Mouse (Mus musculus) embryonic facial prominence, embryonic 10.5 days (tissue): ENCODE data around the gene Nfs1. TPM values are rescaled to one million over a fixed set of nuclear protein-coding genes. Genes with fewer than 3 reads are reported as not detected.

ENCODE experiments used
- DNase-seq: peaks from one replicate; pipeline ENCODE4 v3.0.0-alpha.2; 2017; ENCODE audit warnings: low spot score
- H3K27ac ChIP-seq: fragments of 300-500 bp; sonication (generic); replicated peaks from 2 replicates; pipeline ENCODE4 v1.5.1; 2016; ENCODE audit warnings: mild to moderate bottlenecking
- H3K27me3 ChIP-seq: fragments of 300-500 bp; sonication (generic); replicated peaks from 2 replicates; pipeline ENCODE4 v1.6.1; 2016; ENCODE audit warnings: low read depth, mild to moderate bottlenecking; ENCODE audit not compliant: poor library complexity, severe bottlenecking
- H3K36me3 ChIP-seq: fragments of 300-500 bp; sonication (generic); replicated peaks from 2 replicates; pipeline ENCODE4 v1.6.1; 2016; ENCODE audit warnings: mild to moderate bottlenecking, moderate library complexity
- H3K4me1 ChIP-seq: fragments of 300-500 bp; sonication (generic); 2 replicates; pipeline ENCODE4 v1.6.1; 2016
- H3K4me3 ChIP-seq: fragments of 300-500 bp; sonication (generic); 2 replicates; pipeline ENCODE4 v1.5.1; 2016; ENCODE audit warnings: mild to moderate bottlenecking, moderate library complexity
- H3K9me3 ChIP-seq: fragments of 300-500 bp; sonication (generic); 2 replicates; pipeline ENCODE4 v1.6.1; 2016; ENCODE audit warnings: mild to moderate bottlenecking
- WGBS: fragments of 180-500 bp; shearing (Covaris S2); methylation state at CpG from one replicate; pipeline ENCODE4 v1.1.7; 2016; 5-methylcytosine and 5-hydroxymethylcytosine counted together
- polyA plus RNA-seq: library from polyadenylated mRNA; unstranded; fragments of >200 nt; fragmentation: Nextera tagmentation; extraction: Ambion mirVana; gene quantifications from 2 replicates; pipeline ENCODE4 v1.2.1, GENCODE M21; 2016

Gene Nfs1
- polyA plus RNA-seq, 1 experiment from 2014 or later, result 37.7 TPM

DNA sequence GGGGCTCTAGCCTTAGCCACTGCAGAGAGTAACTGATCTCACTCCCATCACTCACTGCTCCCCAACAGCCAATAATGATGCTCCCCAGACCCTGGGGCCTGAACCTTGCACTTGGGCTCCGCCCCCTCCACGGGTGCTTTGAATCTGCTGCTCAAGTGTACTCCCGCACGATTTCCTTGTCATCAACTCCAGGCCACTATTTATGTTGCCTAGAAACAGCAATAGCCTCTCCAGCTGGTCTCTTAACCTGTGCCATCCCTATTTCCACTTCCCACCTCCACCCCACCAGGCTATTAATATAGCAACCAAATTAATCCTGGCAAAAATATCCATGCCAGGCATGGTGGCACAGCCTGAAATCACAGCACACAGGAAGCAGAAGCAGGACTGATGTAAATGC is 64.3 kb downstream of the Nfs1 start:
- Histone ChIP-seq H3K27ac (no peak overlapping the region), H3K4me1 (no peaks in the 10 kb centered on the region), H3K27me3 (no peaks in the 10 kb centered on the region), H3K36me3 (peaks cover 54% of the 10 kb centered on the region), H3K4me3 (no peak overlapping the region), H3K9me3 (no peaks in the 10 kb centered on the region)
- 70% methylated on average over 4 of the region's 4 CpGs for WGBS
- no peak for DNase-seq

DNA sequence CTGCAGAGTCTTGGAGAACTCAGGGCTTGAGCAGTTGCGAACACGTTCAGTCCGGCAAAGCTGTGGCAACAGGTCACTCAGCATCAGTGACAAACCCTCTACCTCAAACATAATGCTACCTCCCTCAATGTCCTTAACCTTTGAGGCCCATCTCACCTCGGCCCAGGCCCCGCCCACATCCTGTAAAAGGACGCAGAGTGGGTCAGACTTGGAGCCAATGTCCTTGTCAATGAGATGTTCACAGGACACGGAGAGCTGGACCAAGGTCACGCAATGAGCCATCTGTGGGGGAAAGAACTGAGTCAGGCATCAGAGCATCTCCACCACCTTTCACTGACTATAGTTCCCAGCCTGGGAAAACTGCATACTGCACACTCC is 64.8 kb downstream of the Nfs1 start:
- Histone ChIP-seq H3K4me1 (no peaks in the 10 kb centered on the region), H3K36me3 (peaks cover 59% of the 10 kb centered on the region), H3K27ac (no peak overlapping the region), H3K4me3 (no peak overlapping the region), H3K9me3 (no peaks in the 10 kb centered on the region), H3K27me3 (no peaks in the 10 kb centered on the region)
- WGBS, result 91% methylated on average over 8 of the region's 8 CpGs
- DNase-seq, result no peak

DNA sequence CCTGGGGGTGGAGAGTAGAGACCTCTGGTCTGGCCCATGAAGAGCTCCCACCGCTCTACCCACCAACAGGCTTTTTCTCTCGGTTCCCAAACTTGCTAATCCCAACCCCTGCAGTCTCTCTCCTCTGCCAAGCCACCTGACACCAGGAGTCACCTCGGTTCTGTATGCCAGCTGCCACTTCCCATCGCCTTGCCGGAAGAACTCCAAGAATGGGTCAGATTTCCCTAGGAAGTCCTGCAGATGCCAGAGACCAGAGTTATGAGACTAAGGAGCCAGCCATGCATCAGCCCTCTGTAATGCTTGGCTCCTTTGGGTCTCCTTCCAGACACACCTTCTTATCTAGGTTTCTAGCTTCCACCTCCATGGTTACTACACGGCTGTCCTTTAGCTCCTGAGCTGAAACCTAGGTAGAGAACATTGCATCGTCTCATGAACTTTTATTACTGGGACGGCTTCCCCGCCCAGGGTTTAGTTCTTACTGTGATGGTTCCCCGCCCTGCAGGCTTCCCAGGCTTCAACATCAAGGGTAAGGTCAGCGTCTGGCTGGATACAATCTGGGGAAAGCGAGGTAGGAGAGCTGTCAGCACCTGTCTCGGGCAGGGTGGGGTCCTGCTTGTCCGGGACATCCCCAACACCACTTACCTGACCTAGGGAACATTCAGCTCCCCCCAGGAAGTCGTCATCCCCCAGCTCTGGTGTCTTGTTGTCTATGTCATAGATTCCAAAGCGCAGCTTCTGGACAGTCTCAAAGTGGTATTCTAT is 65.4 kb downstream of the Nfs1 start:
- no peak overlapping the region for H3K4me3 ChIP-seq
- H3K27ac ChIP-seq, result no peak overlapping the region
- peaks cover 65% of the 10 kb centered on the region for H3K36me3 ChIP-seq
- no peaks in the 10 kb centered on the region for H3K27me3 ChIP-seq
- no peaks in the 10 kb centered on the region for H3K9me3 ChIP-seq
- DNase-seq, result no peak
- no peaks in the 10 kb centered on the region for H3K4me1 ChIP-seq
- 92% methylated on average over 16 of the region's 16 CpGs for WGBS

DNA sequence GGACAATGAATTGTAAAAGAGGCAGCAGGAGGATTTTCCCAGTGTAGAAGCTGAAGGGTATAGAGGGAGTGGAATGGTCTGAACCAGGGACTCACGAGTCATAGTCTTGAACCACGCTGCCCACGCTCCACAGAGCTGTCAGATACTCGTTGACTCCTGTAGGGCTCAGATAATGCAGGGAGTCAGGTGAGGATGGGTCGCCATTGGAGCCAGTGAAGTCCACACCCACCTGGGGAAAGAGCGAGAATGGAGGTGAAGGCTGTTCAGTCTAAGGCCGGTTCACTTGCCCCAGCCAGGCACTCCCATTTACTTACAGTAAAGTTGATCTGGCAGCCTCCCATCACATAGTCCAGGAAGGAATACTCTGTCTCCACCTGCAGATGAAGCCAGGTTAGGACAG is 66.5 kb downstream of the Nfs1 start:
- peaks cover 72% of the 10 kb centered on the region for H3K36me3 ChIP-seq
- 96% methylated on average over 7 of the region's 7 CpGs for WGBS

GRCm38 (mm10) chr2:156073725-156074124 is 70.3 kb downstream of the Nfs1 start:
- H3K36me3 ChIP-seq, result peaks cover 100% of the 10 kb centered on the region
- H3K4me1 ChIP-seq, result no peaks in the 10 kb centered on the region
- H3K4me3 ChIP-seq, result no peak overlapping the region
- DNase-seq, result no peak
- H3K27ac ChIP-seq, result no peak overlapping the region
- H3K9me3 ChIP-seq, result no peaks in the 10 kb centered on the region
- WGBS, result 96% methylated on average over 15 of the region's 15 CpGs
- no peaks in the 10 kb centered on the region for H3K27me3 ChIP-seq

More for the DNA sequence above, 66.5 kb downstream of the Nfs1 start:
- no peak for DNase-seq
- H3K4me1 ChIP-seq, result no peaks in the 10 kb centered on the region
- no peaks in the 10 kb centered on the region for H3K27me3 ChIP-seq
- H3K4me3 ChIP-seq, result no peak overlapping the region
- no peak overlapping the region for H3K27ac ChIP-seq
- H3K9me3 ChIP-seq, result no peaks in the 10 kb centered on the region

Other genes with a start within 250 kb of the Nfs1 start
- 74.2 and 82.8 TPM in 2 replicates for gene Uqcc1, start 213.9 kb downstream of the Nfs1 start, polyA plus RNA-seq
- gene Gm15557, start 203.5 kb downstream of the Nfs1 start, polyA plus RNA-seq, result 0.12 TPM in 1 of 2 replicates, not detected in the other
- 0.52 and 0.91 TPM in 2 replicates for gene Gdf5, start 198.8 kb downstream of the Nfs1 start, polyA plus RNA-seq
- 29.8 and 31.4 TPM in 2 replicates for gene Cep250, start 187.7 kb downstream of the Nfs1 start, polyA plus RNA-seq
- 0.91 and 1.4 TPM in 2 replicates for gene 6430550D23Rik, start 136.2 kb downstream of the Nfs1 start, polyA plus RNA-seq
- 178 and 183 TPM in 2 replicates for gene Ergic3, start 136.1 kb downstream of the Nfs1 start, polyA plus RNA-seq
- 0.11 TPM in 1 of 2 replicates, not detected in the other for gene Fer1l4, start 91.2 kb downstream of the Nfs1 start, polyA plus RNA-seq
- 5.9 and 6.0 TPM in 2 replicates for gene Spag4, start 79.0 kb downstream of the Nfs1 start, polyA plus RNA-seq
- gene Cpne1, start 32.2 kb downstream of the Nfs1 start, polyA plus RNA-seq, result 75.6 and 79.6 TPM in 2 replicates
- 50.8 and 52.6 TPM in 2 replicates for gene Rbm12, start 32.2 kb downstream of the Nfs1 start, polyA plus RNA-seq
- 23.3 and 35.7 TPM in 2 replicates for gene Gm28036, start 17.1 kb downstream of the Nfs1 start, polyA plus RNA-seq
- 396 and 400 TPM in 2 replicates for gene Romo1, start 147 bp downstream of the Nfs1 start, polyA plus RNA-seq
- 557 and 577 TPM in 2 replicates for gene Rbm39, start 36.1 kb upstream of the Nfs1 start, polyA plus RNA-seq
- 70.3 and 74.5 TPM in 2 replicates for gene Phf20, start 52.3 kb upstream of the Nfs1 start, polyA plus RNA-seq
- gene Cnbd2, start 168.1 kb upstream of the Nfs1 start, polyA plus RNA-seq, result 2.8 and 3.3 TPM in 2 replicates
- gene Scand1, start 168.5 kb upstream of the Nfs1 start, polyA plus RNA-seq, result 54.9 and 60.2 TPM in 2 replicates